Mouse (Mus musculus): ENCODE measurements around the gene Ssh1. TPM values are rescaled to one million over a fixed set of nuclear protein-coding genes. Genes with fewer than 3 reads are reported as not detected.
A peak's percentile ranks its signal among the peaks of the same experiment; 100 is the strongest.

The Ssh1 gene
- polyA plus RNA-seq (2015; fragmentation: Nextera tagmentation; extraction: Ambion mirVana): 14.3 and 17.2 TPM in 2 replicates

DNA sequence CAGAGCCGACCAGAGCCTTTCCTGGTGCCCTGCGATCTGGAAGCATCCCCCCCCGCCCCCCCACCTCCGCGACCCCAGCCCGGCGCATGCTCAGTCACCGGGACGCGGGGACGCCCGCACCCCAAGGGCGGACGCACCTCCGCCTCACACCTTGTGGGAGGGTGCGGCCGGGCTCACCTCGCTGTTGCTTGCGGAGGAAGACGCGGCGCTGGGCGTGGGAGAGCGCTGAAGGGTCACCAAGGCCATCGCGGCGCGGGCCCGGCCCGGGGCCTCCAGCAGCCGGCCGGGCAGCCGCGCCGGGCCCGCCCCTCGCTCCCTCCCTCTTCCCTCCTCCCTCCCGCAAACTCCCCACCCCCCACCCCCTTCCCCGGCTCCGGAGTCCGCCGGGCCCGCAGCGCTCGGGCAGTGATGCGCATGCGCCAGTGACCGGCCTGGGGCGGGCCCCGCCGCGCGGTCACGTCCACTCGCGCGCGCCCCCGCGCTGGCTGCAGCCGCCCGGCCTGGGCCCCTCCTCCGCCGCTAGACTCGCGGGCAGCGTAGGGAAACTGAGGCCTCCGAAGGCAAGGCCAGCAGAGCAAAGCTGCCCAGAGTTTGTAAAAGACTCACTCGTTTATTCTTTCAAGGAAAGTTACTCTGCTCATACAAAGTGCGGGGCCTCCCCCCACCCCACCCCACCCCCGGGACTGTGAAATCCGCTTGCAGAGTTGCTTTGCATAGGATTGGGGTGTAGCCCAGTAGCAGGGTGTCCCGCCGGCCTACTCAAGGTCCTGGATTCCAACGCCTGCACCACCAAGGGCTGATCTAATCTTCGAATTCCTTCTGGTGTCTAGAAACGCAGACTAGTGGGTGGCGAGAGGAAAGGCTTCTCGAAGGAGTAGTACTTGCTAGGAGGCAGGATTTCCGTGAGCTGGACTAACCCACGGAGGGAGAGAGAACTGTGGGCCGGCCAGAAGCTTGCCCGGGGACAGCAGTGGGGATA is at the start of gene Ssh1:
TSS of gene Ssh1 (minus strand) at position 408 of the 979 bp plus-strand sequence.
- peak within 1 kb of the TSS; percentile 94 for H3K27ac ChIP-seq
- peak within 1 kb of the TSS; percentile 66 for H3K4me2 ChIP-seq (replicated peaks)
- no peaks in the 10 kb centered on the region for H3K27me3 ChIP-seq
- H3K9ac ChIP-seq (replicated peaks): peak within 1 kb of the TSS; percentile 90
- peaks cover 41% of the 10 kb centered on the region for H3K4me1 ChIP-seq (replicated peaks)
- WGBS: 1% methylated on average over 77 of the region's 83 CpGs
- peak within 1 kb of the TSS; percentile 72 for H3K4me3 ChIP-seq (replicated peaks)
- peaks cover 9% of the 10 kb centered on the region; the same call in 1 of the 2 replicates for H3K36me3 ChIP-seq
- peak; percentile 88 for ATAC-seq
- no peaks in the 10 kb centered on the region for H3K9me3 ChIP-seq

DNA sequence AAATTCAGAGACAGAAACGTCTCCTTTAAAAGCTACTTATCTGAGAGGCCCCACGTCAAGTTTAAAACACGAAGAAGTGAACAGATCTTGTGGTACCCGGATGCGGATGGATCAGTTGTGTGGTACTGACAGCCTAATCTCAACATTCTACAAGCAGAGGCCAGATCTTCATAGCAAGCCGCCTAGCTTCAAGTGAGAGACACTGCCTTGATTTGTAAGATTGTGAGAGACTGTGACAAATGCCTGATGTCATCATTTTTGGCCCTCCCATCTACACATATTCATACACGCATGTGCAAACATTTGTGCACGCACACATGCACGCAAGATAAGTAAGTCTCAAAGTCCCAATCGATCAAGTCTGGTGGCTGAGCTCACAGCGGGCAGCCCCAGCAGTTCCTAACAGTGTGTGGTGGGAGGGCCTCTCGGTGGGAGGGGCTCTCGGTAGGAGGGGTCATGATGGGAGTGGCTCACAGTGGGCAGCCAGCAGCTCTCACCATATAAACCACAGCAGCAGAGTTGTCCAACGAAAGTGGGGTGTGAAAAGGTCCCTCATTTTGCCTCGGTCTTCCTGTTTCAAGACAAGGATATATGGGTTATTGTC is 47.7 kb upstream of the Ssh1 start:
- Histone ChIP-seq H3K4me2 (replicated peaks) (no peak overlapping the region), H3K4me1 (replicated peaks) (0 out of 2 replicates have a peak, but pooled peaks cover 5% of the 10 kb centered on the region), H3K27ac (no peak overlapping the region), H3K9ac (replicated peaks) (no peak overlapping the region), H3K9me3 (no peaks in the 10 kb centered on the region), H3K4me3 (replicated peaks) (no peak overlapping the region), H3K36me3 (peaks cover 51% of the 10 kb centered on the region), H3K27me3 (0 out of 2 replicates have a peak, but pooled peaks cover 6% of the 10 kb centered on the region)
- no peak for ATAC-seq
- 24% methylated on average over 15 of the region's 15 CpGs for WGBS

GRCm38 (mm10) chr5:114040911-114041310 is 47.2 kb upstream of the Ssh1 start:
- no peak for ATAC-seq
- Histone ChIP-seq H3K4me1 (replicated peaks) (0 out of 2 replicates have a peak, but pooled peaks cover 5% of the 10 kb centered on the region), H3K9ac (replicated peaks) (no peak overlapping the region), H3K4me3 (replicated peaks) (no peak overlapping the region), H3K36me3 (peaks cover 51% of the 10 kb centered on the region), H3K4me2 (replicated peaks) (no peak overlapping the region), H3K27me3 (0 out of 2 replicates have a peak, but pooled peaks cover 6% of the 10 kb centered on the region), H3K9me3 (no peaks in the 10 kb centered on the region), H3K27ac (no peak overlapping the region)
- 64% methylated on average over 1 of the region's 1 CpGs for WGBS

DNA sequence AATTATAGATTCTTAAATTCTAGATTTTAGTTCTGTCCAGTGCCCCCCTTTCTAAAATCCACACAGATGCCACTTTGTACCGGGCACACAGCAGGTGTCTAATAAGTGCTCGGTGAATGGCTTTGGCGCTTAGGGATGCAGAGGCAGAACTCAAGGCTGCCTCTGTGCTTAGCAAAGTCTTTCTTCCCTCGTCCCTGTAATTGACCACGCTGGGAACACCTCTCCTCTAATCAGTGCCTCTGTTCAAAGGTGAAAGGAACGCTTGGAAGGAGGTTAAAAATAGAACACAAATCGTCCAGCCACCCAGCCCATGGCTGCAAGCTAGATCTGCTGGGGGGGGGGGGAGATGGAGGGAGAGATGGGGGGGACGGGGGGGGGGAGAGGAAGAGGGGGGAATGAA is 46.8 kb upstream of the Ssh1 start:
- ATAC-seq: no peak
- no peak overlapping the region for H3K27ac ChIP-seq

DNA sequence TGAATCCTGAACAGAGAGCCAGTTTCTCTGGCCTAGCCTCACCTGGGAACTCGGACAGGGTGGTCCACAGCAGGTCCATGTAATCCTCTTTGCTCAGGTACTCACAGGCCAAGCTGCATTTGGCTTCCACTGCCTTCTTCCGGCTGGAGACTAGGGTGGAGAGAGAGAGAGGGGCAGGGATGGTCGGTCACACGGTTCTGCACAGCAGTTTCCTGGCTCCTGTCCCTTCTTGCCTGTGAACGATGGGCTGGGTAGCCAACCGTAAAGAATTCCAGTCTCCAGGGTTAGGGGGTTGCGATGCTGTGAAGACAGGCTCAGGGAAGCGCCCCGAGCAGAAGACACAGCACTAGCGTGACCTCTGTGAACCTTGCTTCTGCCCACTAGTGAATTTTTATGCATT is 41.4 kb upstream of the Ssh1 start:
- Histone ChIP-seq H3K27ac (no peak overlapping the region), H3K4me3 (replicated peaks) (no peak overlapping the region), H3K27me3 (no peaks in the 10 kb centered on the region), H3K9me3 (no peaks in the 10 kb centered on the region), H3K4me2 (replicated peaks) (no peak overlapping the region), H3K36me3 (peaks cover 50% of the 10 kb centered on the region), H3K9ac (replicated peaks) (no peak overlapping the region), H3K4me1 (replicated peaks) (no peaks in the 10 kb centered on the region)
- 44% methylated on average over 10 of the region's 10 CpGs for WGBS
- ATAC-seq: no peak

More for the DNA sequence above, 46.8 kb upstream of the Ssh1 start:
- Histone ChIP-seq H3K9ac (replicated peaks) (no peak overlapping the region), H3K4me2 (replicated peaks) (no peak overlapping the region), H3K4me1 (replicated peaks) (0 out of 2 replicates have a peak, but pooled peaks cover 5% of the 10 kb centered on the region), H3K4me3 (replicated peaks) (no peak overlapping the region), H3K36me3 (peaks cover 50% of the 10 kb centered on the region), H3K9me3 (no peaks in the 10 kb centered on the region), H3K27me3 (0 out of 2 replicates have a peak, but pooled peaks cover 6% of the 10 kb centered on the region)
- 25% methylated on average over 7 of the region's 8 CpGs for WGBS

GRCm38 (mm10) chr5:114034393-114034792 is 40.7 kb upstream of the Ssh1 start:
- H3K9ac ChIP-seq (replicated peaks): no peak overlapping the region
- peaks cover 58% of the 10 kb centered on the region for H3K36me3 ChIP-seq
- no peaks in the 10 kb centered on the region for H3K9me3 ChIP-seq
- no peak overlapping the region for H3K27ac ChIP-seq
- no peak overlapping the region for H3K4me3 ChIP-seq (replicated peaks)
- 87% methylated on average over 7 of the region's 7 CpGs for WGBS
- H3K4me2 ChIP-seq (replicated peaks): no peak overlapping the region
- H3K27me3 ChIP-seq: no peaks in the 10 kb centered on the region
- ATAC-seq: no peak
- H3K4me1 ChIP-seq (replicated peaks): 0 out of 2 replicates have a peak, but pooled peaks cover 2% of the 10 kb centered on the region

DNA sequence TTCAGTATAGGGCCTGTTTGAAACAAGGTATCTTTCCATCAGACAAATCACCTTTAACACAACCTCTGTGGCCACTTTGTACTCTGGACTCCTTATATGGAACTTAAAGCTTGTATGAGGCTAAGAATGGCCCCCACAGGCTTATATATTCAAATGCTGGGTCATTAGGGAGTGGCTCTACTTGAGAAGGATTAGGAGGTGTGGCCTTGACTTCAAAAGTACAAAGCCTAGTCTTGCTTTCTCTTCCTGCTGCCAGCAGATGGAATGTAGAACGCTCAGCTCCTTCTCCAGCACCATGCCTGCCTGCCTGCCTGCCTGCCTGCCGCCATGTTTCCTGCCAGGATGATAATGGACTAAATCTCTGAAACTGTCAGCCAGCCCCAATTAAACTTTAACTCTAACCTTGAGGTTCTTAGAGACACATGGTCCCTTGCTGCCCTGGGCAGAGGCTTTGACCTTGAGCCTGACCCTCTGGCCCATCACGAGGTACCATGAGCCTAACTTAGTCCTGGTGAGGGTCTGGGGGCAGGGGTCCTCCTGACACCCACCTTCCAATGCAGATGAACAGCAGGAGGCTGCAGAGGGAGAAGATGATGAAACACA is 38.6 kb upstream of the Ssh1 start:
- Histone ChIP-seq H3K4me1 (replicated peaks) (0 out of 2 replicates have a peak, but pooled peaks cover 2% of the 10 kb centered on the region), H3K36me3 (peaks cover 69% of the 10 kb centered on the region), H3K27ac (no peak overlapping the region), H3K27me3 (no peaks in the 10 kb centered on the region), H3K9ac (replicated peaks) (no peak overlapping the region), H3K9me3 (no peaks in the 10 kb centered on the region), H3K4me3 (replicated peaks) (no peak overlapping the region), H3K4me2 (replicated peaks) (no peak overlapping the region)
- WGBS: 82% methylated on average over 3 of the region's 3 CpGs
- ATAC-seq: no peak

DNA sequence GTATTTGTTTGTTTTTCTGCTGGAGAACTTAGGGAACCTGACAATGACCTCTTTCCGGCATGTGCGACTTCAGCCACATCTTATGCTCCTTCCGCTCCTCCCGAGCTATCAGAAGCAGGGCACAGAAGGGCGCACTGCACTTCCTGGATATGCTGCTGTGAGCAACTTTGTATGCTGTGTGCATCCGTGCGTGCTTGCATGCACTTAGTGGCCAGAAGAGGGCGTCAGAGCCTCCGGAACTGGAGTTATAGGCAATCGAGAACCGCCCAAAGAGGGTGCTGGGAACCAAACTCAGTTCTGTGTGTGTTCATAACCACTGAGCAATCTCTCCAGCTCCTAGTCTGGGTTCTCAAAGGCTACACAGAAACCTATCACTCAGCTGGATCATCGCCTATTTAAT is 37.0 kb upstream of the Ssh1 start:
- Histone ChIP-seq H3K27me3 (no peaks in the 10 kb centered on the region), H3K4me2 (replicated peaks) (no peak overlapping the region), H3K27ac (no peak overlapping the region), H3K4me1 (replicated peaks) (0 out of 2 replicates have a peak, but pooled peaks cover 2% of the 10 kb centered on the region), H3K9me3 (no peaks in the 10 kb centered on the region), H3K4me3 (replicated peaks) (no peak overlapping the region), H3K9ac (replicated peaks) (no peak overlapping the region), H3K36me3 (peaks cover 71% of the 10 kb centered on the region)
- no peak for ATAC-seq
- WGBS: 93% methylated on average over 12 of the region's 12 CpGs

- Histone ChIP-seq H3K9me3 (no peaks in the 10 kb centered on the region), H3K36me3 (peaks cover 53% of the 10 kb centered on the region), H3K27ac (no peak overlapping the region), H3K9ac (replicated peaks) (no peak overlapping the region), H3K4me1 (replicated peaks) (peaks cover 12% of the 10 kb centered on the region), H3K27me3 (no peaks in the 10 kb centered on the region), H3K4me2 (replicated peaks) (no peak overlapping the region), H3K4me3 (replicated peaks) (no peak overlapping the region)
- no peak for ATAC-seq
- 92% methylated on average over 12 of the region's 12 CpGs for WGBS
These were observed 34.4 kb upstream of the Ssh1 start for GRCm38 (mm10) chr5:114028111-114028510.

- Histone ChIP-seq H3K9ac (replicated peaks) (no peak overlapping the region), H3K4me3 (replicated peaks) (no peak overlapping the region), H3K27me3 (no peaks in the 10 kb centered on the region), H3K4me2 (replicated peaks) (no peak overlapping the region), H3K27ac (no peak overlapping the region), H3K9me3 (no peaks in the 10 kb centered on the region), H3K4me1 (replicated peaks) (peaks cover 12% of the 10 kb centered on the region), H3K36me3 (peaks cover 49% of the 10 kb centered on the region)
- WGBS: 90% methylated on average over 12 of the region's 12 CpGs
- ATAC-seq: no peak
These were observed 33.7 kb upstream of the Ssh1 start for GRCm38 (mm10) chr5:114027217-114027944.

GRCm38 (mm10) chr5:114024885-114025284 is 31.2 kb upstream of the Ssh1 start:
- Histone ChIP-seq H3K9me3 (no peaks in the 10 kb centered on the region), H3K4me1 (replicated peaks) (peaks cover 10% of the 10 kb centered on the region), H3K27ac (no peak overlapping the region), H3K4me2 (replicated peaks) (0 out of 2 replicates have a peak overlapping the region, but pooled peaks have one; percentile 6), H3K9ac (replicated peaks) (no peak overlapping the region), H3K36me3 (peaks cover 29% of the 10 kb centered on the region), H3K27me3 (no peaks in the 10 kb centered on the region), H3K4me3 (replicated peaks) (no peak overlapping the region)
- peak; percentile 64 for ATAC-seq
- 11% methylated on average over 10 of the region's 10 CpGs for WGBS

Measured in midbrain, embryonic 13.5 days (tissue).